Mouse (Mus musculus): Measurements from ENCODE around the gene Tlr3. TPM values are rescaled to one million over a fixed set of nuclear protein-coding genes. Genes with fewer than 3 reads are reported as not detected.

Tlr3 gene
- total RNA-seq (2021): 1 to 10 TPM; 7.5 to 8.1 TPM

DNA sequence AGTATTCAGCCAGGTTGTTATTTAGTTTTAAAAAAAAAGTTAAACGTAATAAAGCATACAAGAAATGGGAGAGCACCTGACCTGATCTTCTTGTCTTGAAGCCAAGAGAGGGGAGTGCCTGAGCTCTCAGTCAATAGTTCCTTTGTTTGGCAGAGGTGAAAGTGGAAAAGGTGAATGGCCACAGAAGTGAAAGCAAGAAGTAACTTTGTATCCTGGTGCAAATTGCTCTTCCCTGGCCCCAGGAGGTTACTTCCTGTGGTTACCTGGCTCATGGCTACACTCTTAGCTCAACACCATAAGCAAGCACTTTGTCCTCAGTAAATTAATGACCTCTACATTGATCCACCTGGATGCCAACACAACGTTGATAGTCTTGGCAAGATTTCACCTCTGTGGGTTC lies at the start of gene Tlr3:
Gene Tlr3, minus strand, starts transcription at position 199 of the 400 bp plus-strand sequence.
- no peak for DNase-seq (ENCODE audit: low spot score in 2 of 2)
- intact Hi-C loops (cut with DNase I): no loop called here

DNA sequence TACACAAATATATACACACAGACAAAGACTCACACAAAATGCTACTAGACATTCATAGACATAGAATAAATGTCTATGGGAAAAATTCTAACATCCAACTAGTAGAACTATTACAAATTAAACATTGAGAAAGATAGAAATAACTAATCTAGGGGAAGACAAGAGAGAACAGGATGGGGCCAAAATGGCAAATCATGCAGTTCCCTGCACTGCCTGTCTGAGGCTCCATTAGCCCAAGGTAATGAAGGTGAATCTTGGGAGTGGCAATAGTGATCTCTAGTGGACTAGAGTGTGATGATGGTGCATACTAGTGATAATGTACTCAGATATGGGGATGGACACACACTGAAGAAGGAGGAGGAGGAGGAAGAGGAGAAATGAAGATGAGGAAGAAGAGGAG lies 47.0 kb upstream of the Tlr3 start:
- intact Hi-C loops (cut with DNase I): no loop called here

DNA sequence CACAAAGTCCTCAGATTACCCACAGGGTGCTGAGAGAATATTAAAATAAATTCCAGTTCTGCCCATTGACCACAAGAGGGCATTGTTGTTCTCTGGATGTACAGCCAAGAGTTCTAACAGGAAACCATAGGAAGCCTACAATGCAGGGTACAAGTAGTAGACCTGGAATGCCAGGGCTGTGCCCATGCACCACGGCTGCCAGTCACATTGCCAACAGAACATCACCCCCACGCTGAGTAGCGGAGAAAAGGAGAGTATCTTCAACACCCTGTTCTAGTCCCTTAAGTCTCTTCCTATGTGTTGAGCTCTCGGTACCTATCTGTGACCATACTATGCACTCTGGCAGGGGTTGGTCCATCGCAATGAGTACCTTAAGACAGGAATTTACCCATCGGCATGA lies 43.5 kb upstream of the Tlr3 start:
- intact Hi-C loops (cut with DNase I): loop anchor here (2.0 to 5.0 kb wide), 2 partner anchors 326 to 478 kb away; partner anchors contain the start of gene Ccdc110
- peak; percentile 48 to 49 for DNase-seq (ENCODE audit: low spot score in 2 of 2)

More for the DNA sequence above, 47.0 kb upstream of the Tlr3 start:
- DNase-seq (ENCODE audit: low spot score in 2 of 2): no peak

DNA sequence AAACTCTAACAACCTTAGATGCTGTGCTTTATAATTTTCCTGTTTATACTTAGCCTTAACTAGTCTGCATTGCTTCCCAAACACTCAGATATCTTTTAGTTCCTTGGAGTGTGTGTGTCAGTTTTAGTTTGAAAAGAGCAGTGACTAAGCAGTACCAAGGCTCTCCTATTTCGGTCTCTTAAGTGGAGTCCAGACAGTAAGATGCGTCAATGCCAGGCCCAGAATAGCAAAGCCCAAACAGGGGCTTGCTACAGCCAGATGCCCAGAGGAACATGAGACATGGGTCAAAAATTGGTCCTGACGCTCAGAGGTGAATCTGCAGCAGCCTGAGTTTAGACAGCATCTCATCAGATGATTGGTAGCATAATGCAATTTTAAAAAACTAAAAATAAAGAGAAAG lies 41.2 kb upstream of the Tlr3 start:
- intact Hi-C loops (cut with DNase I): loop anchor here (5.0 kb wide), 1 partner anchor 480 kb away; the partner anchor contains the start of gene Ccdc110
- DNase-seq (ENCODE audit: low spot score in 2 of 2): peak in 1 of 2 experiments; percentile 13

DNA sequence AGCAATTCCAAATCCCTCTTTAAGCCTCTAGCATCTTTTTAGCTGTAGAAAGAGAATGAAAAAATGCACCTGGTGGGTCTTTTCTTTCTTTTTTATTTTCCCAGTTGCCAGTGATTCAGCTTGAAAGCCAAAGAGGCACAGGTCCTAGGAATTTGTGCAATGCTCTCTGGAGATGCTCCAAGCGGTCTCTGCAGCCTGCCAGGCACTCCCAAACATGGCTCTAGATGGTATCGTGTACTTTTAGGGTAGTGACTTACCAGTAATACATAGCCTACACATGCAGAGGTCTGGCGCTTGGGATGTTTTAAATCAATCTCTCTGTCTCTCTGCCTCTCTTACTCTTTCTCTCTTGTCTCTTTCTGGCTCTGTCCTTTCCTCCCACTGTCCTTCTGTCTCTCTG lies 38.0 kb upstream of the Tlr3 start:
- intact Hi-C loops (cut with DNase I): no loop called here
- no peak for DNase-seq (ENCODE audit: low spot score in 2 of 2)

DNA sequence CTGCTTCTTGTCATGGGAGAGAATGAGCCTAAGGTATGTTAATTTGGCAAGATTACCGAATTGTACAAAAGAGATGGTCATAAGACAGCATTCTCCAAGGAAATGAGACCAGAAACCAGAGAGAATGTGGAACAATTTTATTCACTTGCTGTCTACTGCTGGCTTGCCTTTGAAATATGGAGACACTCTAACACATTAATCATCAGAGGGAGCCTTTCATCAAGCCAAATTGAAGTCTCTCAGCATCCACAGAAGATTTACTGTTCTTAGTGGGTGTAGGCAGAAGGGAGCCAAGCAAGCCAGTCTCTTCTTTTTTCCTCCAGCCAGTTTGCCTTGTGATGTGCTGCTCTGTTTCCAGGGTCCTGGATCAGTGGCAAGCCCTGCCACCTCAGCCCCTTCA lies 37.4 kb upstream of the Tlr3 start:
- DNase-seq (ENCODE audit: low spot score in 2 of 2): no peak
- intact Hi-C loops (cut with DNase I): no loop called here

DNA sequence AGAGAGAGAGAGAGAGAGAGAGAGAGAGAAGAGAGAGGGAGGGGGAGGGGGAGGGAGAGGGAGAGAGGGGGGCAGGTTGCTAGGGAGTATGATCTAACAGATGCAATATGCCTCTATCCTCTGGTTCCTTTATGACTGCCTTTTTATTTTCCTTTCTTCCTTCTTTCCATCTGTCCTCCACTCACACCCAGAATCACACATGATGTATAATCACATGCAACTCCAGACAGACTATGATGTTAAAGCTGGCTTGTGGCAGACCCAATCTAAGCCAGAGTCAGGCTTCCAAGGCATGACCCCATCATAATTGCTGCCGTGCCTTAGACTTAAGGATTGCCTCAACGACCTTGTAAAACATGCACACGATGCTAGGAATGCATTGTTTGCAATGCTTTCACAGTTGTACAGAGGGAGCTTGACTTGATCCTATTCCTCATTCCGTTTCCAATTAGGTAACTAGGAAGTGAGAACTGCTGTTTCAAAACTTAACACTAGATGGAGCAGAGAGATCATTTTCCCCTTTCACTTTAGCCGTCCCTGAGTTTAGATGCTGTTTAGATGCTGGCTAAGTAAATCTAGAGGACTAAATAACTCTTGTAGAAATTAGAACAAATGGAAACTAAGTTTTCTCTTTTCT lies 28.1 kb upstream of the Tlr3 start:
- intact Hi-C loops (cut with DNase I): loop anchor here (1.0 to 5.0 kb wide), 2 partner anchors 343 to 495 kb away; partner anchors contain the start of gene Ccdc110
- DNase-seq (ENCODE audit: low spot score in 2 of 2): no peak

DNA sequence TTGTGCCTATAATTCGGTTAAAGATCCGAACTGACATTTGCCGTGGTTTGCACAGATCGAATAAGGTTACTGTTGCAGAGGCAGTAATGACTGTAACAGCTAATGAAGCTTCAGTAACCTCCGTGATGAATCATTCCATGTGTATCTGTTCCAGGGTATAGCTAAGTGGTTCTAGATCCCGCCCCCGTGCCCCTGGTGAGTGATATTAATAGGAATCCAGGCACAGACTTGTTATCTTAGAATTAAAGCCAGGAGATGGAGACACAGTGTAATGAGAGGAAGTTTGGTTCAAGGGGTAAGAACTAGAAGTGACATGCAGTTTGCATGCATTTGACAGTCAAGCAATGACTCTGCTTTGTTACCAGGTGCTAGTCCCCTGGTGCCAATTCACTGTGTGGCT lies 9.3 kb upstream of the Tlr3 start:
- no peak for DNase-seq (ENCODE audit: low spot score in 2 of 2)
- intact Hi-C loops (cut with DNase I): no loop called here

DNA sequence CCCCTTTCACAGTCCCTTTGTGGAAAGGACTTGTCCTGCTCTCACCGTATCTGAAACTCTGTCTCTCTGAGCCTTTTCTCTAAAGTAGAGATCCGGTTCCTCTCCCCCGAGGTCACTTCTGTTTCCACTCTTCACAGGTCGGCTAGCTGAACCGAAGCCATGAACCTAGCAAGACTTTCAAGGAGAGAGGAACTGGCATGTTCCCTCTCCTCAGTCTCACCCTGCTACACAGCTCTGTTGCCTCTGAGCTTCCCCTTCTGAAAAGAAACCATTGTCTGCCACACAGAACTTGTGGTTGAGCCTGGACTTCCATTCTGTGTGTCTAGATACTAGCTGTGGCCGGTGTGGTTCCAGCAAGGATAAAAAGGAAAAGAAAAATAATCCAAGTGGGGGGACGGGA lies 4.1 kb upstream of the Tlr3 start:
- no peak for DNase-seq (ENCODE audit: low spot score in 2 of 2)
- intact Hi-C loops (cut with DNase I): no loop called here

DNA sequence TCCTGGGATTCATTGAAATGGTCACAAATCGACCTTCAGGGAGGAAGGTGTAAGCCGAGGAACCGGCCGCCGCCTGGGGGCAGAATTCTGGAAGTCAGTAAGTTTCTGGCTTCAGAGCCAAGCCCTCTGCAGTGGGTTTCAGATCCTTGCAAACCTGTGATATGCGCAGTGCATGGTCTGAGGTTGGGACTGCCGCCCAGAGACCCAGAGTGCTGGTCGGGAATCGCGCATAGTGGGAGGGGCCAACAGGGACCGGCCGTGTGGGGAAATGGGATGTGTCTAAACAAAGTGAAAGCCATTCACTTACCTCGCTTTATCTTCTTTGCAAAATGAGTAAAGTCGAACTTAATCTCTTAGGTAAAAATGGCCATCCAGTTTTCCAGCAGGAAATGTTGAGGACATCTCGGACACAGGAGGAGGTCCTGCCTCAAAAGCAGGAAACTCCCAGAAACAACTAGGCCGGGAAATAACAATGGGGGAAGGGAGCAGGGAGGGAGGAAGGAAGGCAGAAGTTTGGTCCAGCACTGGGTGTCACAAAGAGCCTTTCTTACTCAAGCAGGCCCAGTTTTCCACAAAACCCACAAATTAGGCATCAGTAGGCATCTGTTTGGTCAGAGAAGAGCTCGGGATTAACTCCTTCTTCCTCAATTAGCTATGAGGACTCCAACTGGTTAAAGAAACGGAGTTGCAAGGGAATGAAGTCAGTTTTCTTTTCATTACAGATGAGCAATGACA lies 567 bp downstream of the Tlr3 start:
- intact Hi-C loops (cut with DNase I): no loop called here
- DNase-seq (ENCODE audit: low spot score in 2 of 2): peak; percentile 19 to 37

DNA sequence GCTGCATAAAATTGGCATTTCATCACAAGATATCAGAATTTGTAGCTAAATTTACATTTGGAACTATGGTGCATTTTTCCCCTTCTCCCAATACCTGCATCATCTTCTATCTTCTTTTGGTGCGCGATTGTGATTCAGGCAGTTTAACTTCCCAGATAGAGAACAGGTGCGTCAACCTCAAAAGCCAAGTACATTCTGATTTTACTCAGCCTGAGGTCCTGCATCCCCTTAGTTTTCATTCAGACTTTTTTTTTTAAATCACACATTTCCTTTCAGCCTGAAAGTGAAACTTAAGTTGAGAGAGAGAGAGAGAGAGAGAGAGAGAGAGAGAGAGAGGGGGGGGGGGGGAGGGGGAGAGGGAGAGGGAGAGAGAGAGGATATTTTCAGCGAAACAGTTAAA lies 1.2 kb downstream of the Tlr3 start:
- intact Hi-C loops (cut with DNase I): no loop called here
- DNase-seq (ENCODE audit: low spot score in 2 of 2): no peak

DNA sequence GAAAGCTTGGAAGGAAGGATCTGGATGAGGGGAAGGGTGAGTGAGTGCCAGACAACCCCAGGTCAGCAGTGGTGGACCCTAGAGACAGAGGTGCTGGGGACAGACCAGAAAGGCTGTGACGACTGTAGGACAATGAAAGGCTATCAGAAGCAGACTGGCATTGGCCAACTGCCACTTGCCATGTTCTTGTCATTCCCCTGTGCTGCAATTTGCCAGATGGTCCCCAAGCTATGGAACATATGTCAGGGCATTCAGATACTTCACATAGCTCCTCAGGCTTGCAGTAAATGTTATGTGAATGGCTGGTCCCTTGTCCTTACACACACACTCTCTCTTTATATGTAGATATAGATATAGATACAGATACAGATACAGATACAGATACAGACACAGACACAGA lies 27.6 kb downstream of the Tlr3 start:
- no peak for DNase-seq (ENCODE audit: low spot score in 2 of 2)
- intact Hi-C loops (cut with DNase I): no loop called here

DNA sequence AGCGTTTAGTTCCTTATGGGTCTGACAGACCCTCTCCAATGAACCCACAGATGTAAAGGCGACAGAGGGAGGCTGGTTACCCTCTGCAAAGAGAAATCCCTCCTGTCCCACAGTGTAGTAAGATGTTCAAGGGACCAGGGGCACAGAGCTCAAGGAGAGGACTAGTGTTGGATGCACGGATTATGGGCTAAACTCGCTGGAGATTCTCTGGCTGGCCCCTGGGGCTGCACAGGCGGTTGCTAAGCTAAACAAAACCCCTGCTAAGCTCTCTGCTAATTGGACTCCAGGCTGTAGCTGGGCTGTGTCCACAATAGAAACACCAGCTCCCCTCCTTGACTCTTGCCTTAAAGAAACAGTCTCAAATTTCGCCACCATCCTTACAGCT lies 28.9 kb downstream of the Tlr3 start, which contains the start of gene Fam149a:
Gene Fam149a, minus strand, starts transcription at position 329 of the 385 bp plus-strand sequence.
- intact Hi-C loops (cut with DNase I): no loop called here
- no peak for DNase-seq (ENCODE audit: low spot score in 2 of 2)

DNA sequence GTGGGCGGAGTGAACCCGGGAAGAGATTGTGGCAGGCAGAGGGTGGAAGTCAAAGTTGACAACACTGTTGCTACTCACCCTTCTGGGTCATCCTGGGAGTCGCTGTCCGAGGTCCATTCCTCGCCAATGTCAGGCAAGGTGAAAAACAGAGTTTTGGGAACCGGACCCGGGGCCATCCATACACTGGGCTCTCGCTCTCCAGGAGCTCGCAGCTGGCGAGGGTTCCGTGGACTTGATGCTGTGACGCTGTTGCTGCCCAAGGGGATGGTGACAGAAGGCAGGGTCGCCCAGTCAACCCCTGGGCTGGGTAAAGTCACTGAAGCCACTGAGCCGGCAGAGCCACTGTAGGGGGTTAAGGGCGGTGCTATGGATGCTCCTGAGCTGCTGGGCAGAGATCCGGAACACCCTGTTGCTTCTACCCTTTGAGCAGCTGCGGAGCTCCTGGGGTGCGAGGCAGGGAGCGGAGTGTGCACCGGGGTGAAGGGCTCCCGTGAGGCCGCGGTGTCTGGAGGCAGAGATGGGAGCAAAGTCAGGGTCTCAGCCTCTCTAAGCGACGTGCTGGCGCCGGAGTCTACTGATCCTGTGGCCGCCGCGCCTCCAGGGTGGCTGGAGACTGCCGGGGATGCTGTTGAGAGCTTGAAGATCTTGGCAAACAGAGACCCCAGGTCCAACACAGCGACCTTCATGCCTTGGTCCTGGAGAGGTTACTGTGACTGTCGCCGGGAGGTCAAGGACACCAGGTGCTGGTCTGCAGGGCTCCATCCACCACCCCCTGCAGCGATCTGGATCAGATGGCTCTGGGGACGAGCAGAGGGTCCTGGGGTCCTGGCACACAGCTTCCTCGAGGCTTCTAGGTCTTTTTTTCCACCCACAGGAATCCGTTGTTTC lies 29.6 kb downstream of the Tlr3 start:
- intact Hi-C loops (cut with DNase I): no loop called here
- DNase-seq (ENCODE audit: low spot score in 2 of 2): no peak

DNA sequence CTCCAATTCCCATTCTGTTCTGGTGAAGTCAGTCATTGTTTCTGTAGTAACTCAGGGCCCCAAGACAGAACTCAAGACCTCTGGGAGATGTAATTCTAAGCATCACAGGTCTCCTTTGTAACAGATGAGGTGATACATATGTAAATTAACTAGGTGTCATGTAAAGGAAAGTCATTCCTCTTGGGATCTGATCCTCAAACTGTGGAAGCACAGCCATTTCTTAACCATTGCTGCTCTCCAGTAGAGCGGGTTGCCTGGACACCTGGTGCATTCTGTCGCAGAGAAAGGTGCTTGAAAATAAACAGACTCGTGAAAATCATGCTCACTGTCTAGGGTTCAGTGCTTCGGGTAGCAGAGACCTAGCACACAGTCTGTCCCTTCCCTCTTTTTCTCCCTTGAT lies 30.3 kb downstream of the Tlr3 start:
- DNase-seq (ENCODE audit: low spot score in 2 of 2): no peak
- intact Hi-C loops (cut with DNase I): no loop called here

DNA sequence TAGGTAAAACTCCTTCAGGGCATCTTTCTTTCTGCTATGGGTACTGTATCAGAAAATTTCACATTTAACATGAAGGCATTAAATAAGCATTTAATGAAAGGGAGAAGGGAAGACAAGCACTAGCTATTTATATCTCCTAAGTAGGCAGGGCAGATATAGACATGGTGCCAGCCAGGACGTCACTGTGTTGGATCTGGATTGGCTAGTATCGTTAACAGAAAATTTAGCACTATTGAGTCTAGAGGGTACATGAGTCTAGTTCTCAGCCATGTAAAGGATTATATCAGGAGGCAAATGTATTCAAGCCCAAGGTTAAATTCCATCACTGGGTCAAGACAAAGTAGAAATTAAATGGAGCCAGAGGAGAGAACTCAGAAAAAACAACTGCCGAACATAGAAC lies 36.8 kb downstream of the Tlr3 start:
- intact Hi-C loops (cut with DNase I): no loop called here
- no peak for DNase-seq (ENCODE audit: low spot score in 2 of 2)

DNA sequence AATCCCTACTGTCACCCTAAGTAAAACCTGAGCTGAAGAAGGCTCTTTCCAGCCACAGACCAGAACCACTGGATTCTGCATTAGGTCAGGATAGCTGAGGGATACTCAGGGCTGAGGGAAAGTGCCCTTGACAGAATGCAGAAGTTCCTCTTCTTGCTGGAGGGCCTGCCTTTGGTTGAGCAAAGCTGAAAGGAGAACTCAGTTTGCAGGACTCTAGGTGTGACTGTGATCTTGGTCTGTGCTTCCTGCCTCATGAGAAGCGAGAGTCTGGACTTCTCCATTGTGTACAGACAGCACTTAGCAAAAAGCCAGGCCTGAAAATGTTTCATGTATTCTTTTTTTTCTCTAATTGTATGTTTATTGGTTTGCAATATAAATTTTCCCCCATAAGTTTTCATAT lies 43.7 kb downstream of the Tlr3 start:
- DNase-seq (ENCODE audit: low spot score in 2 of 2): no peak
- intact Hi-C loops (cut with DNase I): loop anchor here (10.0 kb wide), 1 partner anchor 418 kb away; no protein-coding TSS in a partner anchor

DNA sequence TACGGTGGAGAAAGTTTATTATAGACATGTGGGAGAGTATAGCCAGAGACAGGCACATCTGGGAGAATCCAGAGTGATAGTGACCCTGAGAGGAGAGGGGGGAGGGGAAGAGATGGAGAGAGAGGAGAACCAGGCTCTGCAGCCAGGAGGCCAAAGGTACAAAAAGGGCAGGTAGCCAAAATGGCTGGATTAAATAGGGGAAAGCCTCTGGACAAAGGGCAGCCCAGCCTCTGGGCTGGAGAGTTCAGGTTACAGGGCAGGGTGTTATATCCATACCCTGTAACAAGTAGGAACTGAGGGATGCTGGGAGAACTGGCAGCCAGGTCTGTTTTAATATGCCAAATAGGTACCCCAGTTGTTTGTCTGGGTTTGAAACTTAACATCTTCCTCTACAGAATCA lies 47.7 kb downstream of the Tlr3 start:
- intact Hi-C loops (cut with DNase I): loop anchor here (5.0 to 10.0 kb wide), 2 partner anchors 422 to 569 kb away; partner anchors contain the start of gene Ccdc110
- no peak for DNase-seq (ENCODE audit: low spot score in 2 of 2)

DNA sequence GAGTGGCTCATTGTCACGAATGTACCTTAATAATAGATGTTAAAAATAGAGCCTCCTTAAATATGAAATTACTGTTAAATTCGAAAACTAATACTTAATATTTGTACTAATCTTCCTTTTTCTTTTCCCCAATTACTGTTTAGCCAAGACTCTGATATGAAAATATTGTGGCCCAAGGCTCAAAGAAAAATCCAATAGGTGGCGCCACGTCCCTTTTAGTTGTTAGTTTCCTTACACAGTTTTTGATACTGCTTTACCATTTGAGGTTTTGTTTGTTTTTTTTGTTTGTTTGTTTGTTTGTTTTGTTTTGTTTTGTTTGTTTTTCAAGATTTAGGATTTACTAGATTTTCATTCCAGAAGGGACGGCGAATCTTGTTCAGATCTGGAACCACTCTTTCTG lies 48.6 kb downstream of the Tlr3 start:
- no peak for DNase-seq (ENCODE audit: low spot score in 2 of 2)
- intact Hi-C loops (cut with DNase I): loop anchor here (5.0 to 10.0 kb wide), 2 partner anchors 422 to 570 kb away; partner anchors contain the start of gene Ccdc110

DNA sequence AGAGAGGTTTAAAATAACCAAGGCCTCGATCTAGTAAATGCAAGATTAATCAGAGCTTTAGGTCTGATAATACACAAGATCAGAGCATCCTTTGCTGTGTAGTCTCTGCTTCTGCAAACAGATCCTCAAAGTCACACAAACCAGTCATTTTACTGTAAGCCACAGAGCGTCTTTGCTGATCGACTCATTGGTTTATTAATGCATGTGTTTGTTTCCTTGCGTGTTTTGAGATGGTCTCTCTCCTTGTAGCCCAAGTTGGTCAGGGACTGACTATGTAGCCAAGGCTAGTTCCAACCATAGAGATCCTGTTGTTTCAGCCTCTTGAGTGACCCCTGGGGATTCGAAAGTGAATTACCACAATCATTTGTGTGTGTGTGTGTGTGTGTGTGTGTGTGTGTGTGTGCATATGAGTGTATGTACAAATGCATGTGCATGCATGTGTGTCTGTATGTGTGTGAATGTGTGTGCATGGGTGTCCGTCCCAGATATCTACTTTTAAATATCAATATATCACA lies 51.7 kb downstream of the Tlr3 start:
- intact Hi-C loops (cut with DNase I): no loop called here
- DNase-seq (ENCODE audit: low spot score in 2 of 2): no peak
